In genomic region chr14:58111562-58111961, GRCm38 (mm10) we compare ENCODE assay signal across 19 mouse cellular contexts. TPM values are rescaled to one million over a fixed set of nuclear protein-coding genes. Genes with fewer than 3 reads are reported as not detected.
DNase-seq lines count a peak whose midpoint lies in the region; ATAC-seq and TF ChIP-seq lines count a peak whose summit lies in the region.
"Had no signal": no experiment of that assay in that cellular context is flagged by ENCODE, and none has a peak within 500 bp of the region (broad histone marks: within the 10 kb centered on the region; RNA-seq: fewer than 3 reads in every experiment).

No protein-coding gene starts in this region.

- no peak overlapping the region for H3K9ac ChIP-seq in hindbrain, postnatal 0 days (replicated peaks; ENCODE audit: low read length)
- H3K9ac ChIP-seq in hindbrain, embryonic 16.5 days (ENCODE audit: low read depth, low read length): no peak overlapping the region
- H3K9ac ChIP-seq: forebrain, embryonic 13.5 days; forebrain, postnatal 0 days; heart, embryonic 12.5 days; hindbrain, embryonic 15.5 days had no signal

- H3K27ac ChIP-seq in hindbrain, postnatal 0 days: no peak overlapping the region; the same call in 1 of the 2 replicates
- no peak overlapping the region for H3K27ac ChIP-seq in hindbrain, embryonic 16.5 days (ENCODE audit: low read depth, low read length)
- H3K27ac ChIP-seq: embryonic facial prominence, embryonic 10.5 days; forebrain, embryonic 13.5 days; hindbrain, embryonic 15.5 days had no signal

- ATAC-seq in hindbrain, postnatal 0 days: no peak
- ATAC-seq in hindbrain, embryonic 16.5 days: no peak
- ATAC-seq: CD4-positive, CD25-positive, alpha-beta regulatory T cell, adult 4 months; forebrain, embryonic 13.5 days; forebrain, postnatal 0 days had no signal

- 71% methylated on average over 10 of the region's 10 CpGs for WGBS in hindbrain, postnatal 0 days
- WGBS in hindbrain, embryonic 16.5 days: 80% methylated on average over 10 of the region's 10 CpGs

- no peaks in the 10 kb centered on the region for H3K9me3 ChIP-seq in hindbrain, postnatal 0 days (ENCODE audit: low read length)
- no peaks in the 10 kb centered on the region for H3K9me3 ChIP-seq in hindbrain, embryonic 16.5 days (ENCODE audit: control insufficient read depth, low read length)
- H3K9me3 ChIP-seq: embryonic facial prominence, embryonic 10.5 days; forebrain, embryonic 13.5 days; heart, embryonic 12.5 days; hindbrain, embryonic 15.5 days had no signal

- H3K4me3 ChIP-seq in hindbrain, postnatal 0 days (ENCODE audit: low read length): no peak overlapping the region
- H3K4me3 ChIP-seq in hindbrain, embryonic 16.5 days (ENCODE audit: low read length): no peak overlapping the region
- H3K4me3 ChIP-seq: embryonic facial prominence, embryonic 10.5 days; forebrain, embryonic 13.5 days; heart, embryonic 12.5 days; hindbrain, embryonic 15.5 days had no signal

- H3K27me3 ChIP-seq in hindbrain, postnatal 0 days (ENCODE audit: insufficient read depth, low read length): no peaks in the 10 kb centered on the region
- H3K27me3 ChIP-seq in hindbrain, embryonic 16.5 days (replicated peaks; ENCODE audit: control insufficient read depth, insufficient read depth, low read length): no peaks in the 10 kb centered on the region
- H3K27me3 ChIP-seq: forebrain, embryonic 13.5 days; heart, embryonic 12.5 days; hindbrain, embryonic 15.5 days had no signal

- 0 out of 2 replicates have a peak, but pooled peaks cover 4% of the 10 kb centered on the region for H3K4me1 ChIP-seq in hindbrain, postnatal 0 days (ENCODE audit: insufficient read depth, low read length)
- H3K4me1 ChIP-seq in hindbrain, embryonic 16.5 days (ENCODE audit: control insufficient read depth, insufficient read depth, low read depth, low read length): no peaks in the 10 kb centered on the region; the same call in 1 of the 2 replicates
- H3K4me1 ChIP-seq: embryonic facial prominence, embryonic 10.5 days; forebrain, embryonic 13.5 days had no signal

- no peaks in the 10 kb centered on the region for H3K36me3 ChIP-seq in hindbrain, postnatal 0 days (ENCODE audit: insufficient read depth, low read length)
- H3K36me3 ChIP-seq in hindbrain, embryonic 16.5 days (ENCODE audit: control insufficient read depth, insufficient read depth, low read length): no peaks in the 10 kb centered on the region
- H3K36me3 ChIP-seq: embryonic facial prominence, embryonic 10.5 days; G1E; hindbrain, embryonic 15.5 days had no signal

- no peak for TF ChIP-seq CTCF in hindbrain, postnatal 0 days (IDR thresholded peaks at IDR 0.05; ENCODE audit: low read depth)

- peak; percentile 49 for DNase-seq in hindbrain, postnatal 0 days (ENCODE audit: low spot score)
- DNase-seq in retina, postnatal 1 day: peak; percentile 21
- no peak for DNase-seq in retina, embryonic 14.5 days (ENCODE audit: low spot score)
- DNase-seq in cerebellum, adult 9-10 months: peak; percentile 55
- peak; percentile 52 to 56 for DNase-seq in cerebellum, postnatal 25 days
- DNase-seq in frontal cortex, postnatal 10 days (ENCODE audit: low spot score in 2 of 2): no peak
- DNase-seq in gastrocnemius, postnatal 10 days: no peak
- DNase-seq: adrenal gland, adult 8-10 months; adrenal gland, postnatal 36 days; forebrain, postnatal 0 days; heart, postnatal 36 days; kidney, adult 11 months had no signal

- no peak overlapping the region for H3K4me2 ChIP-seq in hindbrain, postnatal 0 days (ENCODE audit: low read depth, low read length)
- H3K4me2 ChIP-seq in hindbrain, embryonic 16.5 days (ENCODE audit: low read length): no peak overlapping the region
- H3K4me2 ChIP-seq: forebrain, embryonic 13.5 days; heart, embryonic 12.5 days; hindbrain, embryonic 15.5 days had no signal

RNA-seq across cellular contexts. Expression of gene Fgf9, which starts 41.2 kb away (rescaled TPM):
- total RNA-seq in hindbrain, postnatal 0 days (2014; rRNA removed): 10.8 and 12.4 TPM in 2 replicates
- polyA plus RNA-seq in hindbrain, postnatal 0 days (2015; fragmentation: Nextera tagmentation; extraction: Ambion mirVana): 24.2 and 25.9 TPM in 2 replicates
- 25.8 and 31.8 TPM in 2 replicates for polyA plus RNA-seq in hindbrain, embryonic 16.5 days (2015; fragmentation: Nextera tagmentation; extraction: Ambion mirVana)
- total RNA-seq in gastrocnemius, postnatal 10 days (2021): 1 to 10 TPM; 1.2 to 1.8 TPM
- polyA plus RNA-seq: CD4-positive, CD25-positive, alpha-beta regulatory T cell, adult 4 months; G1E had no signal

Comparison
In these comparisons a context has a peak if more than half of its experiments do, and no peak if none do; other contexts are left out.
1. DNase-seq: peak in hindbrain, postnatal 0 days (single experiment), retina, postnatal 1 day (single experiment), cerebellum, adult 9-10 months (single experiment) and cerebellum, postnatal 25 days (2 of 2); none in retina, embryonic 14.5 days (single experiment), frontal cortex, postnatal 10 days (0 of 2) and gastrocnemius, postnatal 10 days (single experiment).